Mouse (Mus musculus) cerebral cortex, adult 2 months (tissue): ENCODE measurements around the gene Sbf1.

ENCODE experiments used
- WGBS: fragments of 180-500 bp; shearing (Covaris S2); methylation state at CpG from one replicate; pipeline ENCODE4 v1.1.7; 2018; 5-methylcytosine and 5-hydroxymethylcytosine counted together

Gene Sbf1

GRCm38 (mm10) chr15:89315190-89315731 is at the start of gene Sbf1:
TSS of gene Sbf1 (minus strand) at chr15:89315311.
- 1% methylated on average over 36 of the region's 37 CpGs for WGBS

- 70% methylated on average over 7 of the region's 7 CpGs for WGBS
Observed at GRCm38 (mm10) chr15:89363051-89363450, 47.9 kb upstream of the Sbf1 start.

GRCm38 (mm10) chr15:89358784-89359183 is 43.7 kb upstream of the Sbf1 start:
- WGBS: 86% methylated on average over 3 of the region's 3 CpGs

GRCm38 (mm10) chr15:89356372-89356771 is 41.3 kb upstream of the Sbf1 start:
- WGBS: under 1% methylated on average over 15 of the region's 15 CpGs

- under 1% methylated on average over 64 of the region's 64 CpGs for WGBS
Observed at GRCm38 (mm10) chr15:89355241-89356187, 40.4 kb upstream of the Sbf1 start, which contains the start of the genes Lmf2 and Ncaph2. TSS of gene Lmf2 (minus strand) at chr15:89355659. TSS of gene Ncaph2 (plus strand) at chr15:89355719.

GRCm38 (mm10) chr15:89354455-89354854 is 39.3 kb upstream of the Sbf1 start:
- WGBS: 72% methylated on average over 7 of the region's 7 CpGs

- 92% methylated on average over 16 of the region's 16 CpGs for WGBS
Observed at GRCm38 (mm10) chr15:89353837-89354236, 38.7 kb upstream of the Sbf1 start.

- WGBS: 96% methylated on average over 12 of the region's 12 CpGs
Observed at GRCm38 (mm10) chr15:89352795-89353194, 37.7 kb upstream of the Sbf1 start.

- 93% methylated on average over 14 of the region's 14 CpGs for WGBS
Observed at GRCm38 (mm10) chr15:89352054-89352453, 36.9 kb upstream of the Sbf1 start.

- WGBS: 87% methylated on average over 15 of the region's 15 CpGs
Observed at GRCm38 (mm10) chr15:89351302-89351701, 36.2 kb upstream of the Sbf1 start.

GRCm38 (mm10) chr15:89350447-89350846 is 35.3 kb upstream of the Sbf1 start:
- 80% methylated on average over 5 of the region's 5 CpGs for WGBS

GRCm38 (mm10) chr15:89343325-89343724 is 28.2 kb upstream of the Sbf1 start:
- 90% methylated on average over 3 of the region's 3 CpGs for WGBS

GRCm38 (mm10) chr15:89341678-89342077 is 26.6 kb upstream of the Sbf1 start:
- 50% methylated on average over 1 of the region's 1 CpGs for WGBS

GRCm38 (mm10) chr15:89340136-89340535 is 25.0 kb upstream of the Sbf1 start:
- WGBS: 75% methylated on average over 3 of the region's 3 CpGs

- WGBS: 85% methylated on average over 2 of the region's 2 CpGs
Observed at GRCm38 (mm10) chr15:89339696-89340095, 24.6 kb upstream of the Sbf1 start.

GRCm38 (mm10) chr15:89336422-89336821 is 21.3 kb upstream of the Sbf1 start:
- 88% methylated on average over 14 of the region's 14 CpGs for WGBS

- WGBS: 85% methylated on average over 17 of the region's 17 CpGs
Observed at GRCm38 (mm10) chr15:89334774-89335537, 19.8 kb upstream of the Sbf1 start.

- 93% methylated on average over 7 of the region's 7 CpGs for WGBS
Observed at GRCm38 (mm10) chr15:89334271-89334670, 19.2 kb upstream of the Sbf1 start, which contains the start of gene Miox. TSS of gene Miox (plus strand) at chr15:89334398.

- whole genome bisulfite sequencing: 62% methylated on average over 5 of the region's 5 CpGs
Observed at GRCm38 (mm10) chr15:89326441-89326840, 11.3 kb upstream of the Sbf1 start.

- 85% methylated on average over 4 of the region's 4 CpGs for WGBS
Observed at GRCm38 (mm10) chr15:89323656-89324055, 8.5 kb upstream of the Sbf1 start.

GRCm38 (mm10) chr15:89322670-89323522 is 7.8 kb upstream of the Sbf1 start, which contains the start of gene Adm2:
TSS of gene Adm2 (plus strand) at chr15:89322720.
- WGBS: 13% methylated on average over 26 of the region's 26 CpGs
